Mouse (Mus musculus) cerebellum, adult (tissue): ENCODE measurements around the gene Tbxa2r.

ENCODE experiments used
- ATAC-seq: cut with Nextera tagmentation; 2 replicates; pipeline ENCODE4 v1.9.2; 2017; ENCODE audit warnings: mild to moderate bottlenecking, moderate library complexity, mixed read lengths; ENCODE audit not compliant: insufficient number of reproducible peaks, low FRiP score, low TSS enrichment

Gene Tbxa2r

DNA sequence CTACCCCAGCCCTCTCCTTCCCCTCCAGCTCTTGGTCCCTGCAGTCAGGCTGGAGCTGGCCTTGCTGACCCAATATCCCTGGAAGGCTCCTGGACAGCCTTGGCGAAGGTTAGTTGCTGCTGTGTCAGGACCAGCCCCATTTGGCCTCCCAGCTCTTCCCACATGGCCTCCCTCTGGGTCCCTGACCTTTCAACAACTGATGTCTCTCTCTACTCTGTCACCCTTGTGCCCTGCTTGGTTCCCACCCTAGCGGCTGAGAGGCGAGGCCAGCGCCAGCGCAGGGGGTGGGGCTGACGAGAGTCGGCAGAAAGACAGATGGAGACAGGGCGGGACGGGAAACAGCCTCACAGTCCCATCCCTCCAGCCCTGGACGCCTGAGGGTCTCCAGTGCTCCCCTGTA lies at the start of gene Tbxa2r:
Gene Tbxa2r, plus strand, starts transcription at position 346 of the 400 bp plus-strand sequence.
- no peak for ATAC-seq

DNA sequence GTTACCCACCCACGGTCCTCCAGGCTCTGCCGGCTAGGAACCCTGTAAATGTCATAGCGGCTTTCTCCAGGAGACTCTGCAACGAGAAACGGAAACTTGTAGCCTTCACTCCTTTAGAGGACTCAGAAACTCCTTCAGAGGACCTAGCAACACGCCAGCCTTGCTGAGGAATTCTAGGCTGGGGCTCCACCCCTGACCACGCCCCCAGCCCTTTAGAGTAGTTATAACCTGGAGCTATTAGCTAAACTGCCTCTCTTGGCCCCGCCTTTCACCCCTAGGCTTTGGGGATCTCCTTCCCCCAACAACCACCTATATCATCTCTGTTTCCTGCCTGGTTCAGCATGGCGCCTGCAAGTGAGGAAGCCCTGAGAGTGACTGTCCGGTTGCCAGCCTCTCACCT lies 49.0 kb upstream of the Tbxa2r start:
- ATAC-seq, result no peak

GRCm38 (mm10) chr10:81284189-81284588 lies 44.3 kb upstream of the Tbxa2r start:
- no peak for ATAC-seq

DNA sequence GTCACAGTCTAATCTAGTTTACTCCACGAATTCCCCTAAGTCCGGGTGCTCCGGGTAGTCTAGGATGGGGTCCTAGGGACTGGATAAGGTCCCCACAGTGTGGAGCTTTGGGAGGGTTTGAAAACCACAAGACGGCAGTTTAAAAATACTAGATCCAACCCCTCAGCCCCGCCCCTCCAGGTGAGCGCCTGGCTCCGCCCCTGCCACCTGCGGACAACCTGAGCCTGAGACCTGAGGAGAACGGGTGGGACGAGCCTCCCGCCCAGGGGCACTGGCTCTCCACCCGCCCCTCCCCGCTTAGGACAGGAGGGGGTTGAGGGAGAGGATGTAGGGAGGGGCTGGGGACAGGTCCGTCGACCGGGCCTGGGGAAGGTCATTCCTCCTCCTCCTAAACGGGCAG lies 43.8 kb upstream of the Tbxa2r start:
- ATAC-seq, result no peak

DNA sequence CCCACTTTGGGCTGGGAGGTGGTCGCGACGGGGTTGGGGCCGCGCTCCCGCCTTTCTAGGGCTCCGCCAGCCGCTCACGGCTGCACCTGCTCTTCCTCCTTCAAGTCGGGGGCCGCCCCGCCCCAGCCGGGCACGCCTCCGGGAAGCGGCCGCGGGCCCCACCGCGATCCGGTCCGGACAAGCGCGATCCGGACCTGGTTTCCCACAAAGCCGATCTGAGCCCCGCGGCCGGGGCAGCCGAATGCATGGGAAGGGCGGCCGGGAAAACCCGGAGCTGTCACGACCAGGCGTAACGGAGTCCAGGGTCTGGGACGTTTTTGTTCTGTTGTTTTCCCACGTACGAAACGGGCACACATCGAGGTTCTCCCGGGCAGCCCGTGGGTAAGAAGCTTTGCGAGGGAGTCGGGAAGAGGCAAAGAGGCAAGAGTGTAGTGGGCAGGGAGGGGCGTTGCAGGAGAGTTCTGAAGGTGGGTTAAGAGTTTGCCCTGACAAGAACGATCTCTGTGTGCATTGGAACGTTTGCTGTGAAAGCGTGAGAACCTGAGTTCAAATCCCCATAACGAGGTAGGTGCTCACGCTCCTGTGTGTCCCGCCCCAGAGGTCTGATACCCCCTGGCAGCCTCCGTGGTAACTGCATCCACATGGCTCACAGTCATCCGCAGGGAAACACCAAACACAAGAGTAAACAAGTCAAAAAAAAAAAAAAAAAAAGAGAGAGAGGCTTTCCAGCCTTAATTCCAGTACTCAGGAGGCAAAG lies 42.7 kb upstream of the Tbxa2r start:
- peak; percentile 51; the same call in 1 of the 2 replicates for ATAC-seq

DNA sequence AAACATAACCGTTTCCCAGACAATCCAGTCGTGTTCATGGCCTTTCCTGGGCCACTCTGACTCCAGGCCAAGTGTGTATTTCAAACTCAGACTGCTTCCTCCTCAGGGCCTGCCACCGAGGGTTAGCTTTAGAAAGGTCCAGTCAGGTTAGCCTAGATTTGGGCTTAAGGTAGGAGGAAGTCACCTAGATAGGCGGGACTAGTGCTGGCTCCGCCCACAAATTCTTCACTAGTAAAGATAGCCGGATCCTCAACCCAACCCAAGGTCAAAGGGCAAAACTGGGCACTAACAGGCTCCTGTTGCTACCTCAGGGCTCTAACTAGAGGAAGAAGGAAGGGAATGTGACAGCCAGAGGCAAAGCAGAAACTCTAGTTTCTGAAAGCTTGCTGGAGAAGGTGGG lies 41.9 kb upstream of the Tbxa2r start:
- ATAC-seq, result no peak

DNA sequence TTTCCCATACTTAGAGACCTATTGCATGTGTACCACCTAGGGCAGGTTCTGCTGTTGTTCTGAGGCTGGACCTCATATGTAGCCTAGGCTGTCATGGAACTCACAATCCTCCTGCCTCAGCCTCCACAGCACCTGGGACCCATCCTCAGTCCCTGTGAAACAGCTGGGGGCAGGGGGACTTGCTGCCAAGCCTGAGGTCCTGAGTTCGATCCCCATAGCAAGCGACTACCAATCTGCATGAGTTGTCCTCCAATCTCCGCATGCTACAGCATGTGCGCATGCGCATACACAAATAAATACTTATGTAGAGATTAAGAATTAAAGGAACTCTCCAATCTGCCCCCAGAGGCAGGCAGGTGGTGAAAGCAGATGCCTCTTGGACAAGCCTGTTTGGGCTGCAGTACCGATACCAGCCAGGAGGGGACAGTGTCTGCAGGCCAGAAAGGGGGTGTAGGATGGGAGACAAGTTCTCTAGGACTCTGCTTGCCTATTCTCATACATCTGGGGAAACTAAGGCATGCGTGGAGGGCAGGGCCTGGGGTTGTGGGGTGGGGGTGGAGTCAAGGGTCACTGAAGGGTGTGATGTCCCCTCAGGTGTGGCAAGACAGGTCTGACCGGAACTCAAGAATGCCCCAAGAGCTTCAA lies 40.9 kb upstream of the Tbxa2r start:
- no peak for ATAC-seq

DNA sequence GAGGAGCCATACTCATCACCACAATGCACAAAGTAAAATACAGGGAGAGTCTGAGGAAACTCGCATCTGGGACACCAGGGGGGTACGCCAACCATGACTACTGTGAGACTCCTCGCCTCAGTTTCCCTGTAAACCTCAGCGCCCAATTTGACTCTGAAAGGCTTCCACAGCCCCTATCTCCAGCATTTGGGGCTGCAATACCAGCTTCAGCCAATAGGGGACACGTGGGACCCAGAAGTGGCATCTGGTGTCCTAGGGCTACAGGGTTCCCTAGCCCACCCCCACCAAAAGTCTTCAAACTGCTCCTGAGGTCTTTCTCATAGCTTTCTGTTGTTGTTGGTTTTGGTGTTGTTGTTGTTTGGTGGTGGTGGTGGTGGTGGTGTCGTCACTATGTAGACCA lies 39.9 kb upstream of the Tbxa2r start:
- ATAC-seq, result no peak

DNA sequence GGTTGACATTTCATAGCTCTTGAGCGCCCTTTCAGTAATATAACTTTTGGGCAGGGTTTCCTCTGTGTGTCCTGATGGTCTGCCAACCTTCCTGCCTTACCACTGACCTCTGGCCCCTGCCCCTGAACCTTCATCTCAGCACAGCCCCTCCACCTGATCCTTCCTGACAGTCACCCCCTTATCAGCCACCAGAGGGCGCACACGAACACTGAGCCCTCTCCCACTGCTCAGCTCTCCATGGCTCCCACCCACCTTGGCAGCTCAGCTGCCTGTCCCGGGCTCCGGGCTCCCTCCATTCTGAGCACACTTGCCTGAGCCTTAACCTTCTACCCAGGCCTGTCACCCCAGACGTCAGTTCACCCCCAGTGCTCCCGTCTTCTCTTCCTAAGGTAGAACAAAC lies 39.3 kb upstream of the Tbxa2r start:
- ATAC-seq, result no peak

GRCm38 (mm10) chr10:81289811-81290210 lies 38.7 kb upstream of the Tbxa2r start:
- no peak for ATAC-seq

GRCm38 (mm10) chr10:81290698-81291460 lies 37.7 kb upstream of the Tbxa2r start:
- ATAC-seq, result no peak

DNA sequence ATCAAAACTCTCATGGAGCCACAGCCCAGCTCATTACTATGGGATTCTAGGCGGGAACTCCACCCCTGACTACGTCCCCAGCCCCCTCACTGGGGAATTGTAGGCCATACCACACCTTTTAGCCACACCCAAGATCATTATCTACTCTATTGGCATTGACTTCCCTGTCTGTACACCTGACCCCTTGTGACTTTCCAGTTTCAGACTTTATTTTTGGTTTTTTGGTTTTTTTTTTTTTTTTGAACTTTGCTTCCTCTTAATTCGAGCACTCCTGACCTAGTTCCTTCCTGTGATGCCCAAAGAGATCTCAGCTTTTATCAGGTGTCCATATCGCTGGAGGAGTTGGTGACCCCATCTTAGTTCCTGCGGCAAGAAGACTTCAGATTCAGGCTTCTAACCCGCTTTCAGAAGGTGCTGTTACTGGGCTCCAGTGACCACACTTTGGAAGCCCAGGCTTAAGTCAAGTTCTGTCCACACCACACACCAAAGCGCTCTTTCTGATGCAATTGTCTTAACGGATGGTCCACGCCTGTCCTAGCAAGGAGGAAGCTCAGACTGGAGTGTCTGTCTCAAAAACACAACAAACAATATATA lies 36.9 kb upstream of the Tbxa2r start, which contains the start of gene Tjp3:
Gene Tjp3, minus strand, starts transcription at position 71 of the 594 bp plus-strand sequence.
- no peak for ATAC-seq

GRCm38 (mm10) chr10:81292554-81293333 lies 35.8 kb upstream of the Tbxa2r start, which contains the start of gene Pip5k1c:
Gene Pip5k1c (plus strand): TSS chr10:81292963.
- peak; percentile 69 for ATAC-seq

GRCm38 (mm10) chr10:81293334-81294030 lies 35.0 kb upstream of the Tbxa2r start:
- no peak for ATAC-seq

GRCm38 (mm10) chr10:81294442-81294841 lies 34.1 kb upstream of the Tbxa2r start:
- no peak for ATAC-seq

DNA sequence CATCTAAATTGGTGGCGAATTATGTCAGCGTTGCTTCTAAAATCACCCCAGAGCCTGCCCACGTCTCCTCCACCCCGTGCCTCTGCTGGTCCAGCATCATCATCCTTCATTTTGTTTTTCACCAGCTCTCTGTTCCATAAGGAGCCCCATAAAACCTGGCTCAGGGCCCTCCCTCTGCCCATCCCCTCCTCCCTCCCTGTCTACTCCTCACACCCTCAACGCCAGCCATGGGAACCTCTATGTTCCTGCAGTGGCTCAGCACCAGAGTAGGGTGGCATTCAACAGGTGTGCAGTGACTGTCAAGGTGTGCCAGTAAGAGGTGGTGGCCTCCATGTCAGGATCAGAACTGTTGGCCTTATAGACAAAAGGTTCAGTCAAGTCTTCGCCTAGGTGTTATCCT lies 33.3 kb upstream of the Tbxa2r start:
- ATAC-seq, result no peak

DNA sequence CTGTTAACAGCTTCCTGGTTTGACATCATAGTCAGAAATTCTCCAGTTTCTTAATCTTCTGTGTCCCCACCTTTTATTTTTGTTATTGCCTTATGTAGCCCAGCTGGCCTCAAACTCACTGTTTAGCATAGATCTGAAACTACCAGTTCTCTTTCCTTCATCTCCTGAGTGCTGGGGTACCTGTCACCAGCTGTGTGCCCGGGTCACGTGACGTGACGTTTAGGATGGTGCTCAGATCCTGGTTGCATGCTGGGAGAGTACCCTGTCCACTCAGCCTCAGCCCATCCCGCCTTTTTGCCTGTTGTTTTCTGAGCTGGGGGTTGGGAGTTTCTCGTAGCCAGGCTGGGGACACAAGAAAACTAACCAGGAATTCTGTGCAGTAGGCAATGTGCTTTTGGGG lies 31.3 kb upstream of the Tbxa2r start:
- ATAC-seq, result no peak

DNA sequence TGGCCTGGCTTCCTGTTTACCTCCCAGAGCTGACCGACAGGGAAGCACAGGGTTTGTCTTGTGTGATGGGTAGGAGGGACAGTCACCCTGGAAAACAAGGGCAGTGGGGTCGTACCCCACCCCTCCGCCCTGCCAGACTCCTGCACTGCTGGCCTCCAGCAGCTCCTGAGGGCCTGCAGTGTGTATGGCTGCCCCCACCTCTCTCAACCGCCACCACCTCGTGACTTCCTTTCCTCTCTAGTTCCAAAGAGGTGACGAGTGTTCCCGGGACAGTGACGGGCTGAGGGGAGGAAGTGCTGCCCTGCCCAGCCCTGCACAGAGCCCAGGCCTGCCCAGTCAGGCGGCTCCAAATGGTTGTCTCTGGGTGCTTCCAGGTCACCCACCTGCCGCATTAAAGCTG lies 30.7 kb upstream of the Tbxa2r start:
- ATAC-seq, result no peak

DNA sequence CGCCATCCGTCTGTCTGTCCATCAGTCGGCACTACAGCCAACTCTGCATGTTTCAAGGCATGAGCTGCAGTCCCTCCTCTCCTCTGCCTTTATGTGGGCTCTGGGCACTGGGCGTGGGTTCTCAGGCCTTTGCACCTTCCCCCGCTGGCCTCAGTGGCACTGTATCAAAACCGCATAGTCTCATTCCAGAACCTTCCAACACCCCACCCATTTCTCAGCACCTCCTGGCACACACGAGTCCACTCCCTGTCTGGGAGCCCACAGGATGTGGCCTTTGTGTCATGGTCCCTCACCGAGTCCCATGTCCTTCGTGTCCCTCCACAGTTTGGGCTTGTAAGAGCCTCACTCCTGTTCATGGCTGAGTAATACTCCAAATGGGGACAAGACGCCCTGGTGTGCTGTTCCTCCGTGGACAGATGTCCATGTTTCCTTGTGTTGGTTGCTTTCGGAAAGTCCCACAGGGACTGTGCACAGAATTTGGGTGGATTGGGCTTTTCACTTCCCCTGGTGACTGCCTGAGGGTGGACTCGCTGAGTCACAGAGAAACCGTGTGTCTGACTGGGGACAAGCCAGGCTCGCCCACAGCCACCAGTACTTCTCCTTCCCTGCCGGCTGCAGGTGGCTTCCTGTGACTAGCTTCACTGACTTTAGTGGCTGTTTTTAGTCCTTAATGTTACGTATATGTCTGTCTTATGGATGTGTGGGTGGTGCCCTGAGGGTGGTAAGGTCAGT lies 30.0 kb upstream of the Tbxa2r start:
- no peak for ATAC-seq
